Mouse (Mus musculus) left cerebral cortex, adult 2 months (tissue): Measurements from ENCODE around the gene P2ry14. TPM values are rescaled to one million over a fixed set of nuclear protein-coding genes. Genes with fewer than 3 reads are reported as not detected.
A peak's percentile ranks its signal among the peaks of the same experiment; 100 is the strongest.

ENCODE experiments used
- DNase-seq, 2 experiments: peaks; one replicate each; pipeline ENCODE4 v3.0.0; 2021 to 2022; ENCODE audit warnings: low spot score in 2 of 2, mixed read lengths in 1 of 2; ENCODE audit errors: extremely low spot score in 1 of 2
- H3K27ac ChIP-seq: fragments of 200-600 bp; 2 replicates; pipeline ENCODE4 v1.8.1; 2022
- H3K4me3 ChIP-seq: fragments of 200-600 bp; 2 replicates; pipeline ENCODE4 v1.8.1; 2022
- CTCF ChIP-seq: fragments of 200-600 bp; IDR thresholded peaks from 2 replicates; pipeline ENCODE4 v1.8.1; 2022; ENCODE audit warnings: antibody characterized with exemption, mild to moderate bottlenecking, moderate library complexity
- intact Hi-C: fragments of 180-260 bp; cut with DNase I; formaldehyde crosslinking; loops from one replicate; pipeline ENCODE4 v1.15.1; 2025
- long read RNA-seq, 2 experiments: library from polyadenylated mRNA; stranded (forward); transcript quantifications; one replicate each; pipeline ENCODE4 v2.0.0; 2021; ENCODE audit warnings: borderline mapping rate in 2 of 2
- total RNA-seq, 2 experiments: library from RNA; stranded (reverse); gene quantifications; 2 replicates each; pipeline ENCODE4 v1.2.3; 2021

Gene P2ry14
- total RNA-seq = 1 to 10 TPM; 2.9 to 3.5 TPM
- long read RNA-seq, experiment 1, partial matches to known transcripts = 1 of 2 reads
- long read RNA-seq, experiment 1, other reads (novel, unspliced or antisense) = 0 of 2 reads
- long read RNA-seq, experiment 2, partial matches to known transcripts = 0 of 5 reads
- long read RNA-seq, experiment 2, other reads (novel, unspliced or antisense) = 3 of 5 reads

- intact Hi-C loops = no loop called here
- Histone ChIP-seq H3K4me3 (no peak within 1 kb of the TSS), H3K27ac (no peak within 1 kb of the TSS)
- no peak for TF ChIP-seq CTCF
- no peak for DNase-seq
Observed at GRCm38 (mm10) chr3:59153424-59153823, at the start of gene P2ry14. Gene P2ry14, minus strand, starts transcription at chr3:59153618.

- DNase-seq = no peak
- intact Hi-C loops = no loop called here
- no peak for TF ChIP-seq CTCF
- H3K27ac ChIP-seq = no peak overlapping the region
- H3K4me3 ChIP-seq = no peak overlapping the region
Observed at GRCm38 (mm10) chr3:59197329-59197948, 44.0 kb upstream of the P2ry14 start.

- DNase-seq = no peak
- intact Hi-C loops = no loop called here
- no peak within 1 kb of the TSS for H3K4me3 ChIP-seq
- H3K27ac ChIP-seq = no peak within 1 kb of the TSS
- TF ChIP-seq CTCF = no peak
Observed at GRCm38 (mm10) chr3:59194938-59195337, 41.5 kb upstream of the P2ry14 start, which contains the start of gene Gpr87. Gene Gpr87, minus strand, starts transcription at chr3:59195104.

- Histone ChIP-seq H3K4me3 (no peak overlapping the region), H3K27ac (no peak overlapping the region)
- no peak for TF ChIP-seq CTCF
- DNase-seq = peak in 1 of 2 experiments; percentile 3
- intact Hi-C loops = no loop called here
Observed at GRCm38 (mm10) chr3:59194099-59194498, 40.7 kb upstream of the P2ry14 start.

- no peak overlapping the region for H3K4me3 ChIP-seq
- no peak for TF ChIP-seq CTCF
- DNase-seq = no peak
- intact Hi-C loops = no loop called here
- no peak overlapping the region for H3K27ac ChIP-seq
Observed at GRCm38 (mm10) chr3:59191674-59192073, 38.3 kb upstream of the P2ry14 start.

- Histone ChIP-seq H3K4me3 (no peak overlapping the region), H3K27ac (no peak overlapping the region)
- intact Hi-C loops = no loop called here
- no peak for TF ChIP-seq CTCF
- peak in 1 of 2 experiments; percentile 8 for DNase-seq
Observed at GRCm38 (mm10) chr3:59187336-59187735, 33.9 kb upstream of the P2ry14 start.

GRCm38 (mm10) chr3:59185662-59186061 is 32.2 kb upstream of the P2ry14 start:
- Histone ChIP-seq H3K4me3 (no peak overlapping the region), H3K27ac (no peak overlapping the region)
- intact Hi-C loops = no loop called here
- DNase-seq = no peak
- no peak for TF ChIP-seq CTCF

GRCm38 (mm10) chr3:59182129-59182528 is 28.7 kb upstream of the P2ry14 start:
- no peak for TF ChIP-seq CTCF
- H3K27ac ChIP-seq = no peak overlapping the region
- H3K4me3 ChIP-seq = no peak overlapping the region
- intact Hi-C loops = no loop called here
- no peak for DNase-seq

- H3K27ac ChIP-seq = no peak overlapping the region
- intact Hi-C loops = no loop called here
- H3K4me3 ChIP-seq = no peak overlapping the region
- no peak; the same call in 1 of the 2 replicates for TF ChIP-seq CTCF
- no peak for DNase-seq
Observed at GRCm38 (mm10) chr3:59181134-59181533, 27.7 kb upstream of the P2ry14 start.

- DNase-seq = no peak
Observed at GRCm38 (mm10) chr3:59176871-59177270, 23.5 kb upstream of the P2ry14 start.

GRCm38 (mm10) chr3:59175234-59175633 is 21.8 kb upstream of the P2ry14 start:
- intact Hi-C loops = loop anchor here (1.0 to 10.0 kb wide), 3 partner anchors 34 to 567 kb away; no protein-coding TSS in a partner anchor

More at GRCm38 (mm10) chr3:59176871-59177270, 23.5 kb upstream of the P2ry14 start:
- intact Hi-C loops = loop anchor here (5.0 to 10.0 kb wide), 2 partner anchors 138 to 565 kb away; no protein-coding TSS in a partner anchor
- no peak for TF ChIP-seq CTCF
- no peak overlapping the region for H3K27ac ChIP-seq
- no peak overlapping the region for H3K4me3 ChIP-seq

GRCm38 (mm10) chr3:59174426-59175154 is 21.2 kb upstream of the P2ry14 start:
- no peak; the same call in 1 of the 2 replicates for TF ChIP-seq CTCF
- Histone ChIP-seq H3K4me3 (no peak overlapping the region), H3K27ac (no peak overlapping the region)
- no peak for DNase-seq
- intact Hi-C loops = loop anchor here (1.0 to 10.0 kb wide), 3 partner anchors 35 to 568 kb away; no protein-coding TSS in a partner anchor

More at GRCm38 (mm10) chr3:59175234-59175633, 21.8 kb upstream of the P2ry14 start:
- no peak overlapping the region for H3K4me3 ChIP-seq
- no peak overlapping the region for H3K27ac ChIP-seq
- TF ChIP-seq CTCF = peak; percentile 86
- DNase-seq = peak in 1 of 2 experiments; percentile 46
